Mouse (Mus musculus): ENCODE data around the gene Cacng3.
A peak's percentile ranks its signal among the peaks of the same experiment; 100 is the strongest.

Cacng3 gene

GRCm38 (mm10) chr7:122670442-122670872 lies at the start of gene Cacng3:
Gene Cacng3 (plus strand): TSS chr7:122670492.
- no peak for DNase-seq

- no peak for DNase-seq
Observed at GRCm38 (mm10) chr7:122622125-122622774, 48.0 kb upstream of the Cacng3 start.

GRCm38 (mm10) chr7:122623753-122624152 lies 46.5 kb upstream of the Cacng3 start:
- no peak for DNase-seq

- DNase-seq, result no peak
Observed at GRCm38 (mm10) chr7:122628050-122628449, 42.2 kb upstream of the Cacng3 start.

- DNase-seq, result no peak
Observed at GRCm38 (mm10) chr7:122630386-122630785, 39.9 kb upstream of the Cacng3 start.

- DNase-seq, result no peak
Observed at GRCm38 (mm10) chr7:122631151-122631550, 39.1 kb upstream of the Cacng3 start.

GRCm38 (mm10) chr7:122632946-122633345 lies 37.3 kb upstream of the Cacng3 start:
- no peak for DNase-seq

- DNase-seq, result no peak
Observed at GRCm38 (mm10) chr7:122633463-122633862, 36.8 kb upstream of the Cacng3 start.

- no peak for DNase-seq
Observed at GRCm38 (mm10) chr7:122643676-122644075, 26.6 kb upstream of the Cacng3 start.

GRCm38 (mm10) chr7:122649306-122649705 lies 21.0 kb upstream of the Cacng3 start:
- DNase-seq, result no peak

GRCm38 (mm10) chr7:122652523-122652922 lies 17.8 kb upstream of the Cacng3 start:
- DNase-seq, result no peak

GRCm38 (mm10) chr7:122656671-122657070 lies 13.6 kb upstream of the Cacng3 start:
- no peak for DNase-seq

- no peak for DNase-seq
Observed at GRCm38 (mm10) chr7:122657423-122658126, 12.7 kb upstream of the Cacng3 start.

- no peak for DNase-seq
Observed at GRCm38 (mm10) chr7:122665311-122666049, 4.8 kb upstream of the Cacng3 start.

GRCm38 (mm10) chr7:122667903-122668302 lies 2.4 kb upstream of the Cacng3 start:
- DNase-seq, result peak; percentile 37

GRCm38 (mm10) chr7:122670873-122671641 lies 765 bp downstream of the Cacng3 start:
- peak; percentile 88 for DNase-seq

- no peak for DNase-seq
Observed at GRCm38 (mm10) chr7:122672981-122673380, 2.7 kb downstream of the Cacng3 start.

GRCm38 (mm10) chr7:122675207-122675606 lies 4.9 kb downstream of the Cacng3 start:
- DNase-seq, result no peak

- no peak for DNase-seq
Observed at GRCm38 (mm10) chr7:122701751-122702150, 31.5 kb downstream of the Cacng3 start.

GRCm38 (mm10) chr7:122702443-122702842 lies 32.2 kb downstream of the Cacng3 start:
- DNase-seq, result no peak

GRCm38 (mm10) chr7:122706736-122707135 lies 36.4 kb downstream of the Cacng3 start:
- no peak for DNase-seq

- DNase-seq, result no peak
Observed at GRCm38 (mm10) chr7:122716299-122716698, 46.0 kb downstream of the Cacng3 start.

- no peak for DNase-seq
Observed at GRCm38 (mm10) chr7:122718540-122718939, 48.2 kb downstream of the Cacng3 start.

Data from kidney, adult 9 months (tissue).